Comparison of ENCODE assay signal across 22 mouse cellular contexts in the genomic region with DNA sequence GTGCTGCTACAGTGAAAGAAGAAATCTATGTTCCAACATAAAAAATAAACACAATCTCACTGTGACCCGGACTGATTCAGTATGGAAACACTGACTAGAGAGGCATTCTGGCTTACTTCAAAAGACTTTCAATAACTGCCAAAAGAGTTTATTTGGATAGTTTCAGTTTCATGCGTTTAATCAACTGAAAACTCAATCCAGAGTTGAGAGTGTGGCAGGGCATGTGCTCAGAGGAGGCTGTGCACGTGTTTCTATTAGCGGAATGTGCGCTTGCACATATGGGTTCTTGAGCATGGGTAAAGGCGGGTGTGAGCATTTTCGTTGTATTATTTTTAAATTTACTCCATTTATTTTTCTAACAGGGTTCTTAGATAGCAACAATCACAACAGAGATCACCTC.
"Had no signal": no experiment of that assay in that cellular context is flagged by ENCODE, and none has a peak within 500 bp of the region (broad histone marks: within the 10 kb centered on the region; RNA-seq: fewer than 3 reads in every experiment).

No protein-coding gene starts in this region.

- H3K27ac ChIP-seq: kidney, embryonic 15.5 days; limb, embryonic 13.5 days; liver, embryonic 13.5 days; lung, embryonic 15.5 days; midbrain, embryonic 10.5 days; midbrain, embryonic 13.5 days; neural tube, embryonic 13.5 days; stomach, embryonic 15.5 days had no signal

- H3K9me3 ChIP-seq: kidney, embryonic 15.5 days; limb, embryonic 13.5 days; liver, embryonic 13.5 days; lung, embryonic 15.5 days; megakaryocyte, embryonic 14.5 days; midbrain, embryonic 10.5 days; midbrain, embryonic 13.5 days; neural tube, embryonic 13.5 days; stomach, embryonic 15.5 days had no signal

- H3K4me2 ChIP-seq: kidney, embryonic 15.5 days; limb, embryonic 13.5 days; liver, embryonic 13.5 days; lung, embryonic 15.5 days; midbrain, embryonic 13.5 days; neural tube, embryonic 13.5 days; stomach, embryonic 15.5 days had no signal

- H3K36me3 ChIP-seq: kidney, embryonic 15.5 days; limb, embryonic 13.5 days; liver, embryonic 13.5 days; lung, embryonic 15.5 days; midbrain, embryonic 10.5 days; midbrain, embryonic 13.5 days; neural tube, embryonic 13.5 days; stomach, embryonic 15.5 days had no signal

- H3K4me3 ChIP-seq: kidney, embryonic 15.5 days; limb, embryonic 13.5 days; liver, embryonic 13.5 days; lung, embryonic 15.5 days; megakaryocyte, embryonic 14.5 days; midbrain, embryonic 10.5 days; midbrain, embryonic 13.5 days; myocyte; neural tube, embryonic 13.5 days; stomach, embryonic 15.5 days had no signal

- H3K9ac ChIP-seq: kidney, embryonic 15.5 days; limb, embryonic 13.5 days; liver, embryonic 13.5 days; lung, embryonic 15.5 days; midbrain, embryonic 13.5 days; neural tube, embryonic 13.5 days; stomach, embryonic 15.5 days had no signal

- ATAC-seq: midbrain, embryonic 13.5 days; midbrain, embryonic 16.5 days had no signal

- DNase-seq: kidney, adult 8-10 months; kidney, postnatal 10 days; kidney, postnatal 36 days; layer of hippocampus, postnatal 36 days; left cerebral cortex, postnatal 4 days; liver, embryonic 13.5 days; lung, postnatal 10 days; lung, postnatal 36 days; retina, postnatal 1 day; right cerebral cortex, postnatal 25 days; spleen, adult 18-20 months; thymus, postnatal 36 days had no signal

- H3K4me1 ChIP-seq: kidney, embryonic 15.5 days; liver, embryonic 13.5 days; lung, embryonic 15.5 days; megakaryocyte, embryonic 14.5 days; midbrain, embryonic 10.5 days; midbrain, embryonic 13.5 days; neural tube, embryonic 13.5 days; stomach, embryonic 15.5 days had no signal

- H3K27me3 ChIP-seq: kidney, embryonic 15.5 days; limb, embryonic 13.5 days; liver, embryonic 13.5 days; lung, embryonic 15.5 days; megakaryocyte, embryonic 14.5 days; midbrain, embryonic 13.5 days; neural tube, embryonic 13.5 days; stomach, embryonic 15.5 days had no signal
